In genomic region chr6:108876052-108876451, GRCm38 (mm10) we compare ENCODE assay signal across 8 mouse cellular contexts. TPM values are rescaled to one million over a fixed set of nuclear protein-coding genes. Genes with fewer than 3 reads are reported as not detected.
A peak's percentile ranks its signal among the peaks of the same experiment; 100 is the strongest.
DNase-seq lines count a peak whose midpoint lies in the region; ATAC-seq and TF ChIP-seq lines count a peak whose summit lies in the region.

No protein-coding gene starts in this region.

- peak overlapping the region; percentile 41 for H3K4me3 ChIP-seq in spleen, adult 2 months (ENCODE audit: extremely low read depth, insufficient read depth, insufficient read length)
- no peak overlapping the region for H3K4me3 ChIP-seq in midbrain, embryonic 14.5 days (replicated peaks; ENCODE audit: low read depth, low read length)

- H3K9ac ChIP-seq in midbrain, embryonic 14.5 days (replicated peaks; ENCODE audit: low read length), result no peak overlapping the region

- 4% methylated on average over 5 of the region's 5 CpGs for WGBS in spleen, adult 2 months
- WGBS in midbrain, embryonic 14.5 days, result 13% methylated on average over 5 of the region's 5 CpGs

- TF ChIP-seq CTCF in spleen, adult 2 months (IDR thresholded peaks at IDR 0.05; ENCODE audit: extremely low read depth, insufficient read depth, insufficient read length, insufficient replicate concordance), result no peak

- no peaks in the 10 kb centered on the region for H3K27me3 ChIP-seq in spleen, adult 2 months (ENCODE audit: control insufficient read depth, insufficient read depth, low read length)
- no peaks in the 10 kb centered on the region for H3K27me3 ChIP-seq in midbrain, embryonic 14.5 days (ENCODE audit: control insufficient read depth, insufficient read depth, low read length)

- ATAC-seq in granulocyte monocyte progenitor cell, adult 5-6 weeks (replicated peaks; ENCODE audit: poor library complexity, severe bottlenecking), result peak; percentile 83
- ATAC-seq in inflammation-experienced regulatory T-cells, adult 6 months, result peak; percentile 96
- peak; percentile 71 for ATAC-seq in midbrain, embryonic 14.5 days (ENCODE audit: low FRiP score, low TSS enrichment)

- H3K4me1 ChIP-seq in spleen, adult 2 months (ENCODE audit: control insufficient read depth, insufficient read depth, insufficient read length), result no peaks in the 10 kb centered on the region
- H3K4me1 ChIP-seq in midbrain, embryonic 14.5 days (ENCODE audit: control insufficient read depth, insufficient read depth, low read length), result peaks cover 4% of the 10 kb centered on the region; the same call in 1 of the 2 replicates

- no peaks in the 10 kb centered on the region for H3K36me3 ChIP-seq in spleen, adult 2 months (ENCODE audit: control insufficient read depth, insufficient read depth, low read length)
- H3K36me3 ChIP-seq in midbrain, embryonic 14.5 days (ENCODE audit: control insufficient read depth, insufficient read depth, low read length), result no peaks in the 10 kb centered on the region

- H3K27ac ChIP-seq in spleen, adult 2 months (ENCODE audit: insufficient read depth, low read length), result 0 out of 2 replicates have a peak overlapping the region, but pooled peaks have one; percentile 1
- H3K27ac ChIP-seq in midbrain, embryonic 14.5 days (replicated peaks; ENCODE audit: low read depth, low read length), result no peak overlapping the region; the same call in 1 of the 2 replicates

- peak overlapping the region; percentile 30 for H3K4me2 ChIP-seq in midbrain, embryonic 14.5 days (ENCODE audit: low read length)

- TF ChIP-seq POLR2A in spleen, adult 2 months (IDR thresholded peaks at IDR 0.05; ENCODE audit: low read depth, low read length), result no peak

- H3K9me3 ChIP-seq in midbrain, embryonic 14.5 days (ENCODE audit: control insufficient read depth, low read length), result no peaks in the 10 kb centered on the region

- DNase-seq in spleen, adult 2 months (ENCODE audit: low read depth in 1 of 2, low spot score in 2 of 2), result peak in 1 of 2 experiments; percentile 27
- DNase-seq in spleen, adult 12 weeks (ENCODE audit: low spot score), result no peak
- DNase-seq in midbrain, embryonic 14.5 days, result peak; percentile 62
- no peak for DNase-seq in cerebellum, adult 11-12 months
- DNase-seq in embryo, embryonic 10.5 days (ENCODE audit: low spot score), result no peak
- no peak for DNase-seq in right cerebral cortex, postnatal 36 days (ENCODE audit: low spot score in 2 of 2)

RNA-seq across cellular contexts. Expression of gene Edem1, which starts 47.6 kb away (rescaled TPM):
- 24.7 and 32.4 TPM in 2 replicates for polyA plus RNA-seq in spleen, adult 2 months (2012; rRNA removed)
- total RNA-seq in granulocyte monocyte progenitor cell, adult 5-6 weeks (2014; fragmentation: Nextera tagmentation), result 70.0 and 110 TPM in 2 replicates
- total RNA-seq in granulocyte monocyte progenitor cell, adult 5-6 weeks (2017), result 53.6 and 60.7 TPM in 2 replicates
- 10 to 100 TPM; 41.7 to 94.3 (median 61.0) TPM for polyA plus RNA-seq in inflammation-experienced regulatory T-cells, adult 6 months (2017; shearing (Covaris generic))
- polyA plus RNA-seq in midbrain, embryonic 14.5 days (2014; fragmentation: Nextera tagmentation; extraction: Ambion mirVana), result 7.3 and 8.3 TPM in 2 replicates
